Mouse (Mus musculus) regulatory T cell (primary cell): ENCODE measurements around the gene Apom.

Experiments
- in situ Hi-C: fragments of 300-600 bp; cut with MboI, MseI; formaldehyde crosslinking; loops from one replicate; pipeline ENCODE4 v1.15.1; 2025; ENCODE audit warnings: high pct_unique_total_duplicates

Apom gene

DNA sequence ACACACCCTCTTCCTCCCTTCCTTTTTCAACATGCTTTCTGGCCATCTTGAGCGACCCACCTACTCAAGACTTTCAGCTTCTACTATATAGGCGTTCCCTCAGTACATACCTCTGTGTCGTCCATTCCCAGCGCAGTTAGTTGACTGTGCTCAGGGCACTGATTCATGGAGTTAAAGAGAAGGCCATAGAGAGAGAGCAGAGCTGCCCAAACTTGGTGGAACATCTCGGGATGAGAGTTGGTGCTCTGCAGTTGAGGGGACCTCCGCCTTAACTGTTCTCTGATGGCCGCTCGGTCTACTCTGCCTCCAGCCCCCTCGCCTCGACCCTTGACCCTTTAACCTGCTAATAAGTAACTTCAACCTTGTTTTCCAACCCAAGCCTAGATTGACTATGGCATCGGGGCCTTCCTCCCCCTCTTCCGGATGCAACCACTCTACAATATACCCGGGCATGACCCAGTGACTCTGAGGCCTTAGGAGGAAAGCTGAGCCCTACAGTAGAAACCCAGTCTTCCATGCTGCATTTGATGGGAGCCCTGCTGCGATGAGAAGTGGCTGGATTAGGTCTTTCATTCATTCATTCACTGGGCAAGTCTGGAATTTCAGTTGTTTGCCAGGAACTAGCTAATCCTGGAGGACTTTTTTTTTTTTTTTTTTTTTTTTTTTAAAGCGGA lies at the start of gene Apom:
Gene Apom (minus strand): TSS at position 551 of the 674 bp plus-strand sequence.
- in situ Hi-C loops = no loop called here

DNA sequence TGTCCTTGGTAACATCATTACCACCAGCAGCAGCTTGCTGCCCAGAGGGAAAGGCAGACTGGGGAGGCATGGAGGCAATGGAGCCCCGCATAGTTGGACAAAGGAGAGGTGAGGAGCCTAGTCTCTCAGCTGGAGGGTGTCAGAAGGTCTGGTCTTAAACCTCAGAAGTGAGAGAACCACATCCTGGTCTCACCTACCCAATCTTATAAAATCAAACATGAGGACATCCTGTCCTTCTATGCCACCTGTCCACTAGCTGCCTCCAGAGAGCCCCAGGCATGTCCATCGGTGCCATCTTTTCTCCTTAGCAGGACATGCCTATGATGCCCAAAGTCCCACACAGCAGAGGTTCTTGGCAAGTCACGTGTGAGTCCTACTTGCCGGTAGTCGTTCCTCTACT lies 48.2 kb upstream of the Apom start:
- in situ Hi-C loops = no loop called here

DNA sequence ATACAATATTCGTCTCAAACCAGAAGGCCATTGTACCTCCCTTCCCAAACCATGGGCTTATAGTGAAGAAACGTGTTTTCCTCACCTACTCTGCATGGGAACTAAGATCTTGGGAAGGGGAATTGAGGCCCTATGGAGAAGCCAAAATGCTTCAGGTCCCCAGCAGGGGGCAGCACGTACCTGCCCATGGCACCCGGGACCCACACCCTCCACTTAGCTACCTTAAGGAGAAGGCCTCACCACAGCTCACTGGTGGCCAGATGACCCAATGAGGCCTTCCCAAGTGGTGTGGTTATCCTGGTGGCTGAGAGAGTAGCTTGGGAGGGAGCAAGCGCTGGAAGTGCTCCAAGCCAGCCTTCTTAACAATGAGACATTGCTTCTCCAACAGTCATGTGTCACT lies 46.7 kb upstream of the Apom start:
- in situ Hi-C loops = no loop called here

DNA sequence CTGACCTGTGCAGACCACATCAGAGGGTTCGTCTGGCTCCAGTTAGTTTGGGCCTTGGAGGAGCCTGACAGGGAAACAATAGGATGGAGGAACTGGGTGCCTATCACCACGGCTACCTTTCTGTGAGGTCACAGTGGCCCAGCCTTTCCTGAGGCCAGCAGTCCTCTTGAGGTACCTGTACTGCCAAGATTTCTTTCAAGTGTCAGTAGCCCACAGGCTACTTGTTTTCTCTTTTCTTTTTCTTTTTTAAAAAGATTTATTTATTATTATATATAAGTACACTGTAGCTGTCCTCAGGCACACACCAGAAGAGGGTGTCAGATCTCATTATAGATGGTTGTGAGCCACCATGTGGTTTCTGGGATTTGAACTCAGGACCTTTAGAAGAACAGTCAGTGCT lies 44.1 kb upstream of the Apom start, which contains the start of gene Aif1:
Gene Aif1 (minus strand): TSS at position 101 of the 400 bp plus-strand sequence.
- in situ Hi-C loops = no loop called here

DNA sequence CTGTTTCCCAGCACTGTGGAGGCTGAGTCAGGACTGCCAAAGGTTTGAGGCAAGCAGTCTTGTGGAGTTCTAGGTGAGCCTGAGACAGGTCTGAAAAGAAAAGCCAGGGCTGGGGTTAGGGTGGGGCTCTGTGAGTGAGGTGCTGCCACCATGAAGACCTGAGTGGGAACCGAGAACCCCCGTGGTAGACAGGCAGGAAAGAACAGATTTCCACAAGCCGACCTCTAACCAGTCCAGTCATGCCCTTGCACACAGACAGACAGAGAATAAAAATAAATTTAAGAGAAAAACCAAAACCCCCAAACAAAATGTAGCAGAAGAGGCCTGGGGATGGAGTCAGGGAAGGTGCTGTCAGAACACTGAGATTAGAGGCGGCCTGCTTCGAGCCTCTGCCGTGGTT lies 43.5 kb upstream of the Apom start:
- in situ Hi-C loops = no loop called here

DNA sequence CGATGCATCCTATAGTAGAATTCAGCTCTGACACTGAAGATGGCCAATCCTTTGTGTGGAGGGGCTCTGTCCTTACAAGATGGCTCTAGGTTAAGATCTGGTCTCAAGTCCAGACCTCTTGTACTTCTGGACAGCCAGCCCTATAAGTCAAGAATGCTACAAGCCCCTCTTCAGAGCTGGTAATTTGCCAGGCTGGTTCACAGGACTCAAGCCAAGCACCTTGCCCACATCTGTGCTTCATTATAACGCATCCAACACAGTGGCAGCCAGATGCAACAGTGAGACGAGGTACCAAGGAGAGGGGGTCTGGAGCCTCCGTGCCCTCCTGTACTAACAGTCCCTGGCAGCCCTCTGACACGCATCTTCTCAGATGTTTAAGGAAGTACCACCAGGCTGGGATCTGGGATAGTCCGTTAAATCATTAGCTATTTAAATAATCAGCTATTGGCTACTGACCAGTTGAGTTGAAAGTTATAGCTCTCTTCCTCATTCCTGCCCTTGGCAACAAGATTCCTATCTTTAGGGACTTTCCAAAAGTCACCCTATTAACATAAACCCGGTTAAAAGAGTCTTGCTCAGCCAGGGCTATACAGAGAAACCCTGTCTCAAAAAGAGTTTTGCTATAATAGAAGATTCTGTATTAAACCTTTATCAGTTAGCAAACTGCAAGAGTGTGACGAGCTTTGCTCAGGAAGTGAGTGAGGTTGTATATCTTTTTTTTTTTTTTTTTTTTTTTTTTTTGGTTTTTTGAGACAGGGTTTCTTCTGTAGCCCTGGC lies 42.5 kb upstream of the Apom start:
- in situ Hi-C loops = no loop called here

DNA sequence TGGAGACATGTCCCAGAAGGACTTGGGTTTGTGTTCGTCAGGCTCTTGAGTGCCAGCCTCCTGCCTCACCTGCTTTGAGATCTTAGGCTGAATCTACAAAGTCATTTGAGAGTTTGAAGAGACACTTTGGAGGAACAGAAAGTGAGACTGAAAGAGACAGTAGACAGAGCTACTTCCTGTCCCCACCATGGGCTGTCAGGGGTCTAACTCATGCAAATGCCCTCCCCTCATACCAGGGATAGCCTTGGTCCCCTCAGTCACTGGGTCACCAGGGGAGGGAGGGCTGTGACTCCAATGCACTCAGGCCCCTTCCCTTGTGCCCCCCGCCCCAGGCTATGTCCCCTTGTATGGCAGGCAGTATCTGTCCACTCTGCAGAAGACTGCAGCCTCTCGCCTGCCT lies 41.5 kb upstream of the Apom start:
- in situ Hi-C loops = no loop called here

DNA sequence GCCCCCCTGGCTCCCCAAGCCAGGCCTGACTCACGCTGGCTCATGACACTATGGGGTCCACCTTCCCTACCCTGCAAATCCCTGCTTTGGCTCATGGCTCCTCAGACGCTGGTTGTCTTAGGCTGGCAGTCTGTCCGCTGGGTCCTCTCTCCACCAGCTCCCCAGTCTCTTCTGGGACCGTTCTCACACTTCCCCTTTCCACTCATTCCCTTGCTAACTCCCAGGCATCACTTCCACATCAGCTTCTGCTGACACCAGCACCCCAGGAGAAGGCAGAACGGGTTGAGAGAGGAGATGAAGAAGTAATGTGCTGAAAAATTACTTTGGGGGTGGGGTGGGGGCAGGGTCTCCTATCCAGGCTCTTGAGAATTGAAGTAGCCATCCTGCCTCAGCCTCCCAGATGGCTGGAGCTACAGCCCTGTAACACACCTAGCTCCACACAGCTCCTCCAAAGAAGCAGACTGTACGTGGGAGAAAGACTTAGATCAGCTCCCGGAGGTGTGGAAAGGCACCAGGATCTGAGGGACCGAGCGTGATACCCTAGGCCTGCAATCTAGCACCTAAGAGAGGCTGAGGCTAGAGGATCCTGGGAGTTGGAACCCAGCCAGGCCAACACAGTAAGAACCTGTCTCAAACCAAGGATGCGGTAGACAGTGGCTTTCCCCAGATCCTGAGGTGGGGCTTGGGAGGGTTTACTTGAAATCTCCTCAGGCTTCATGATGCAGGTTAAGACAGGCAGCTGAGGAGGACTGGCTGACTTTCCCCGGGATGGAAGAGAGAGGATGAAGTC lies 40.8 kb upstream of the Apom start:
- in situ Hi-C loops = no loop called here

DNA sequence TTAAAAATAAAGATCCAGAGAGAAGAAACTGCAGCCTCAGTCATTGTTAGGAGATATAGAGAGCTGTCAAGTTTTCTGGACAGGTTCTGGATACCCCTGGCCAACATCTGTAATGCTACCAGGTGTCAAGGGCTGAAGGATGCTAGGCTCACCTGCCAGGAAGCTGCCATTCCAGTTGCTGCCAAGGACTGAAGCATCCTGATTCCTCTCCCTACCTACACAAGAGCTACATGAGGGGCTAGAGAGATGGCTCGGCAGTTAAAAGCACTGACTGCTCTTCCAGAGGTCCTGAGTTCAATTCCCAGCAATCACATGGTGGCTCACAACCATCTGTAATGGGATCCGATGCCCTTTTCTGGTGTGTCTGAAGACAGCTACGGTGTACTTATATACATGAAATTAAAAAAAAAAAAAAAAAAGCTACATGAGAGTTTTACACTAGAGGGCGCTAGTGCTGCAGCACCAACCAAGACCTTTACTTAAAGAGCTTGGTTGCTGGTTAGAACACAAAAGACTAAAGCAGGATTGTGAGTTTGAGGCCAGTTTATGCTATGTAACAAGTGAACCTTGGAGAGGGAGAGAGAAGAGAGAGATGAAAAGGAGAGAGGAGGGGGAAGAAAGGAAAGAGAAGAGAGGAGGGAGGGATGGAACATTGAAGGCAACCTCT lies 36.8 kb upstream of the Apom start:
- in situ Hi-C loops = loop anchor here (5.0 kb wide), 1 partner anchor 64 kb away; the partner anchor contains the start of gene Atp6v1g2

DNA sequence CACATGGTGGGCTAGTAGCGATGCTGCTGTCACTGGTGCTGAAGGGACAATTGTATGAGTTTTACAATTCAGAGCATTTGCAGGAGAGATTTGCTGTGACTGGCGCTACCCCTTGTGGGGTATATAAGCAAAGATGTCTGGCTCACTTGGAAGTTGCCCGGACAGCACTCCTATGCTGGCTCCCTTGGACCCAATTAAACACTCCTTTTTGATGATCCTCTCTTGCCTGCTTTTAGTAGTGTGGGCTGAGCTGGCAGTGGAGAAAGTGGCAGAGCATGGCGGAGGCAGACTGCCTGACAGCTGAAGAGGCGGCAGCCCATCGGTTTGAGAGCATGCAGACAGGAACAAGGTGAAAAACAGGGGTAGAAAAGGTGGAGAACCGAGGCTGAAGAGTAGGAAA lies 35.9 kb upstream of the Apom start:
- in situ Hi-C loops = loop anchor here (5.0 kb wide), 1 partner anchor 65 kb away; the partner anchor contains the start of gene Atp6v1g2

DNA sequence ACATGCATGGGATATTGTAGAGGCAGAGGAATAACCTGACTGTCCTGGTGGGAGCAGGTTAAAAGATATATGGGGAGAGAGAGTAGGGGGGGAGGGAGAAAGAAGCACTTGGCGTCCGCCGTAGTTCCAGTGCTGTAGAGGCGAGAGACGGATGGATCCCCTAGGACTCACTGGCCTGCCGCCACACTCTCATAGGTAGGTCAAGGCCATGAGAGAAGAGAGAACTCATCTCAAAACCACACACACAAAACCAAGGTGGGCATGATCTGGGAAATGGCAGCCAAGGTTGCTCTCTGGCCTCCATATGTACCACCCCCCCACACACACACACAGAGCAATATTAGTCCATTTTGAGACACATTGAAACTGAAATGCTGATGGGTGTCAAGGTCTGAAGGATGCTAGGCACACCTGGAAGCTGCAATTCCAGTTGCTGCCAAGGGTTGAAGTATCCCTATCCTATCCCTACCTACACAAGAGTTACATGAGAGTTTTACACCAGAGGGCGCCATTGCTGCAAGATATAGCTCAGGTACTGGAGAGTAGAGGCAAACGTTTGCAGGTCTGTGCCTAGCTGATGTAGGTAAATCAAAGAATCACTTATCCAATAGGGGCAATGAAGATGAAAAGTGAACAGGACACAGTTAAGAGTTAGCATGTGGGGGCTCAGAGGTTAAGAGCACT lies 34.6 kb upstream of the Apom start:
- in situ Hi-C loops = loop anchor here (5.0 kb wide), 1 partner anchor 66 kb away; the partner anchor contains the start of gene Atp6v1g2

DNA sequence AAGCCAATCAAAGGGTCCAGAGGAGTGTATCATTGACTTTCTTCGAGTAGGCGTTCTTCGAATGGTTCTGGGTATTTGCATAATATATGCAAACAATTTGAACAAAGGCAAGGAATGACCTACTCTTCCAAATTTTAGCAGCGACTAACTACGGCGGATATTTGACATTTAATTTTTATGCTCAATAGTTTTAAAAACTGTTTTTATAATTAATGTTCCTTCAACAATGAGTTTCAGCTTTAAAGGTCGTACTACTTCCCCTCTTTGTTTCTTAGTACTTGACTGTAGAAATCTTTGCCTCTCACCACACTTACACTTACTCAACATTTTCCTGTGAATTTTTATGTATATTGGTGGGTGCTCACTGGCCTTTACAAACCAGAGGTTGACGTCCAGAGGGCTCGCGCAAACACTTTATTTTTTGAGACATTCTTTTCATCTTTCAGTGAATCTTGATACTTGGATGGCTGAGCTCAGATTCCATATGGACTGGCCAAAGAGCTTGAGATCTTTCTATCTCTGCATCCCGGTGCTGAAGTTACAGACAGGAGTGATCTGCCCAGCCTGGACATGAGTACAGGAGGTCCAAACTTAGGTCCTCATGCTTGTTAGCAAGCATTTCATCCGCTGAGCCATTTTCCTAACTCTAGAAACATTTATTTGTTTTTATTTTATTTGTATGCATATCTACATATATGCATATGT lies 33.8 kb upstream of the Apom start:
- in situ Hi-C loops = loop anchor here (5.0 kb wide), 1 partner anchor 67 kb away; the partner anchor contains the start of gene Atp6v1g2

DNA sequence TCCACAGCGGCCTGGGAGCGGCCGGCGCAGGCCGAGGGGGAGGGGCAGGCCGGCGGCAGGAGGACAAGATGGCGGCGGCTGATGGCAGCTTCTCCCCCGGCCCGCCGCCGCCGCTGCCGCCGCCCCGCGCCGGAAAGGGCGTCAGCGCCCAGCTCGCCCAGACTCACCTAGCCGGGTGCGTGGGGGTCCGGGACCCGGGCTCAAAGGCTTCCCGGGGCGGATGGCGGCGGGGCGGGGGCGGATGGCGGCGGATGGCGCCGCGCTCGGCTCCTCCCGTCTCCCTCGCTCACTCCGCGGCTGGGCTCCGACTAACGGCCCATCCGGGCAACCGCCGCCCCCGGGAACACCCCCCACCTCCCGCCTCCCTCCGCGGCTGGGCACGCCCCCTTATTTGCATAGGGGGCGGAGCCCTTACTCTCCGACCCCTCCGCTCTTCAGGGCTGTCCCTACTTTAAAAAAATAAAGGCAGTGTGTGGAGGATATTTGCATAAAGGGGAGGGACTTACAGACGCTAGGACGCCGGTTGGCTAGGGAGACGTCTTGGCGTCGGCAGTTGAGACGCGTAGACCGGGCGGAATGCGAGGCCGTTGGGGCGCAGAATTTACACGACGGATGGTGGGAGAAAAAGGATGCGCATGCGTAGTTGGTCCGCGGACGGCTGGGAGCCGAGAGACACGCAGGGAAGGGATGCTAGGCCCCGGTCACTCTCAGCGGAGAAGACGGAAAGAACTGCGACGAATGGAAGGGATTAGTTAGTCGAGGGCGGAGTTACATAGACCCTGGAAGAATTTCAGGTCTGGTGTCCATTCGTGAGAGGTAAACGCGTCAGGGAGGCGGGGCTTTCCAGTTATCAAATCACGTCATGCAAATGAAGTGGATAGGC lies 33.0 kb upstream of the Apom start, which contains the start of gene Prrc2a:
Gene Prrc2a (minus strand): TSS at position 330 of the 883 bp plus-strand sequence.
- in situ Hi-C loops = loop anchor here (5.0 kb wide), 1 partner anchor 67 kb away; the partner anchor contains the start of gene Atp6v1g2

DNA sequence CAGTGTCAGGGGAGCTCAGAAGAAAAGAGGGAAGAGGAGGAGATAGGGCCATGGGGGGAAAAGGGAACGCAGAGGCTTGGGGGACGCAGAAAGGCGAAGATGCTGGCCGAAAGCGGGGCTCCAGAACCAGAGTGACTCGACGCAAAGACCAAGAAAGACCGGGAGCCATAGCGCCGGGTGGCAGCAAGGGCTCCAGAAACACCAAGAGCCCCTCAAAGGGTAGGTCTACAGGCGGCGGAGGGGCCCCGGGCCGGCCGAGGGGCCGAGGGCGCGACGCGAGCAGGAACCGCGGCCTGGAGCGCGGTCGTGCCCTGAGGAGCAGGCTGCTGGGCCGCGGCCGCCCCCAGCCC lies 32.3 kb upstream of the Apom start:
- in situ Hi-C loops = no loop called here

DNA sequence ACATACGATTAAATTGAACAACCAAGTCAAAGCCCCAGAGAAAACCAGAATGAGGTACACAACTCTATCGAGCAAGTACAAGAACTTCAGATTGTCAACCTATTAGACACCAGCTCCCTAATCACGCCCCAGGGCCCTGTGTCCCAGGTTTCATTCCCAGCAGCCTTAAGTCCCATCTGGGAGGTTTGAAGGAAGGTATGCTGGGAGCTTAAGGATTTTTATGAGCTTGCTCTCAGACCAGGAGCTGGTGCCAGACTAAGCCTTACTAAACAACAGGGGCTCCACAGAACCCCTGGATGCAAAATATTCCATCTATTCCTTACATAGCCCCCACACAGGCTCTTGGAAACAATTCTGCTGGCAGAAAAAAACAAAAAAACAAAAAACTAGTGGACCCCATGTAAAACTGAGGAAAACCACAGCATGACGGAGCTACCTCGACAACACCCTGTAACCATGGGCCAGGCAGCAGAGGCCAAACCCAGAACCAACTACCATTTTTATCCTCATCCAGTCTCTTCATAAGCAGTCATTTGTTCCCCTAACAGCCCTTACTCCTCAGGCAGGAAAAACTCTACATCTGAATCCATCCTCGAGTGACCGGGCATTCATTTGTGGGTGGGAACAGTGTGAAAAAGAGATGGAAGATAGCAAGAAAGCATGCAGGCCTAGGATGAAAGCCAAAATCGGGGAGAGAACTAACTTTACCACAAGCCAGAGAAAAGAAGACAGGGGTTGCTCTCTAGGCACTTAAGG lies 31.7 kb upstream of the Apom start:
- in situ Hi-C loops = no loop called here

DNA sequence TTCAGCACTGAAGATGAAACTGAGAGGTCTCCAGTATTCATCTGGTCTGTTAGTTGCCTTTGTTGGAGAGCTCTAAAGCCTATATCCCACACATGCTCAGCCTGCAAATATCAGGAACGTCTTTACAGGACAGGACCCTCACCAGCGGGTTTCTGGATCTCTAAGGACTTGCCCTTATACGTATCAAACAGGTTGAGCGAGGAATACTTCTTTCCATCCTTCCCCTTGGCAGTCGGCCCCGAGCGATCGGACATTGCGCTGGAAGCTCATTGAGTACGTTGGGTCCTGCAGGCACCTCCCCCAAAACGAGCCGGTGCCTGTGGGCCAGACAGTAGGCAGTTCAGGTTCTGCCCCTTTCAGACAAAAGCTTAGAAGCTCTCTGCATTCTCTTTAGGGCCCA lies 30.9 kb upstream of the Apom start:
- in situ Hi-C loops = no loop called here

DNA sequence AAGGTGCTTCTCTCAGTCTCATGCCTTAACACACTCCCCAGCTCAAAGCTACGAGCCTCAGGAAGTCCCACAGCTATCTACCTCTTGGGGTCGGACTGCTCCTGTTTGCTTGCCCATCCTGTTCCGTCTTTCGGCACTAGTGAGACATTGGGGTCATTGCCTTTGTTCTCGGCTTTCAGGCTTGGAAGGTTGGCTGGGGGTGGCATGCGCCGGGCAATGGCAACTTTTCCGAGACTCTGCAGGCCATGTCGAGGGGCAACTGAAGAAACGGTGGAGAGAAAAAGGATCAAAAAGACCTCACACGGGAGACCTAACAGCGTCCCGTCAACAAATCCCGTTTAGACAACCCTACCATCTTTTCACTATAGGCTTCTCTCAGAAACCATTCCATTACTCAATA lies 30.3 kb upstream of the Apom start:
- in situ Hi-C loops = no loop called here

DNA sequence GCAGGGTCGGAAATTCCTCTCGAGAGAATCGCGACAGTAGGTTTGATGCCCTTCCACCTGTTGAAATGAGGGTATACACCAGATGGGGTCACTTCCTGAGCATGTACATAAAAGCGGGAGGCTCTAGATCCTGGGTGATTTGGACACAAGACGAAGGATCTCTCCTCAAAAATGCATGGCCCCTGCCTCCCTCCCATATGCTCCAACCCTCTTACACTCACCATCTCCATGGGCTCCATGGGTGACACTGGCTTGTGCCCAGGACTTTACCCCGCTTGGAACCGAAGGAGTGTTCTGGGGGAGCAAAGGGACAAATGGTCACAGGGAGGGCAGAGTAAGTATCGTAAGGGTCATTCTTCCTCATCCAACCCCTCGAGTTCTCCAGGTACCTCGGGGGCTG lies 29.6 kb upstream of the Apom start:
- in situ Hi-C loops = no loop called here

DNA sequence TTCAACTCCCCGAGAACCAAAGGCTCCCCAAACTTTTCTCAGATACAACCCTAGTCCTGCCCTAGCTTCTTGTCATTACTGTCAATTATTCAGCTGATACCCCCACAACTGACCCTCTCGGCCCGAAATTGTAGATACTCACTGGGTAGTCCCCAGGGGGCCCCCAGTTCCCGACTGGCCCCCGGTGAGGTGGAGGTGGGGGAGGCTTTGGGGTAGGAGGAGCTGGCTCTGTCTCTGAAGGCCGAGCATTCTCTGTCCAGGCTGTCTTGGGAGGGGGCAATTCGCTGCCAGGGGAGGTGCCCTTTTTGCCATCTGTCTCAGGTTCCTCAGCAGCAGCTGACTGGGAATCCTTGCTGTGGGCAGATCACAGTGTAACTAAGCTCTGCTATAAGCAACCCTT lies 27.8 kb upstream of the Apom start:
- in situ Hi-C loops = no loop called here
